Mouse (Mus musculus): ENCODE data around the gene Ppp5c. TPM values are rescaled to one million over a fixed set of nuclear protein-coding genes. Genes with fewer than 3 reads are reported as not detected.

Gene Ppp5c
- polyA plus RNA-seq, 1 experiment from 2014 or later: 149 TPM

DNA sequence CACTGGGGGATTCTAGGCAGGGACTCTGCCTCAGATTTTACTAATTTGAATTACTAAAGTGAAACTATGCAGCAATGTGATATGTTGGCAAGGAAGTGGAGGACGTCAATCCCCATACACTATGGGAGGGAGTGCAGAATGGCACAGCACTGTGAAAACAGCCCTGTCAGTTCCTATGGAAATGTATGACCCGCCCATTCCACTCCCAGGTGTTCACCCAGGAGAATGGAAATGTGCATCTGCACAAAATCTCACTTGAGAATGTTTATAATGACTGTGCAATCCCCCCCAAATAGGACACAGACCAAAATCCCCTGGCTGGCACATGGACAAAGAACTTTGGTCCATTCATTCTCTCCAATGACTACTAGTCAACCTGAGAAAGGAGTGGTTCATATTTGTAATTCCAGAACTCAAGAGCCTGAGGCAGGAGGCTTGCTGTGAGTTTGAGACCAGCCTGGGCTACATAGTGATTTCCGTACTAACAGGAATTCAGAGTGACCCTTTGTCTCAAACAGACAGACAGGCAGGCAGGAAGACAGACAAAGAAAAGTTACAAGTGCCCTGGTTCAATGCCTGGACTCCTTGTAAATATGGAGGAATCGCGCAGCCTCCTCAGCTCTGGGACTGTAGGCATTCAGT, 19.4 kb upstream of the Ppp5c start:
- Histone ChIP-seq H3K36me3 (peaks cover 37% of the 10 kb centered on the region; the same call in 1 of the 2 replicates), H3K4me3 (no peak overlapping the region), H3K27me3 (ENCODE audit: low read depth, poor library complexity, severe bottlenecking) (no peaks in the 10 kb centered on the region), H3K4me1 (no peaks in the 10 kb centered on the region), H3K27ac (no peak overlapping the region), H3K9me3 (replicated peaks) (no peaks in the 10 kb centered on the region)
- 89% methylated on average over 5 of the region's 5 CpGs for WGBS
- peak; percentile 12 for DNase-seq (ENCODE audit: low spot score)

DNA sequence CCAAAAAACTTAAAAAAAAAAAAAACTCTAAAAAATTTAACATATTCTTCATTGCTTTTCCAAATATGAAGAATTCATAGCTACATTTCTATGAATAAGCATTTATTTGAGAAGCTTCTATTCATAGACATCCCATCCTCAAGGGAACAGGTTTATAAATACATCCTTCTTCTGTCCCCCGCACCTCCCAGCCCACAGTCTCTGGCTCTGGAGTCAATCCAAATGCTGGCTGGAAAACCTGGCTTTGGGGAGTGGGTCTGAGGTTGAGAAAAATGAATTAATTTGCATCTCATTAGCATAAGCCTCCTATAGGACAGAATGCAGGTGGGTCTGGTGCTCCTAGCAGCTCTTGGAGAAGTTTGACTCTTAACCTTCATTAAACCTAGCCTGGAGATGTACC, 18.0 kb upstream of the Ppp5c start:
- DNase-seq (ENCODE audit: low spot score): no peak
- peaks cover 41% of the 10 kb centered on the region; the same call in 1 of the 2 replicates for H3K36me3 ChIP-seq
- 91% methylated on average over 1 of the region's 1 CpGs for WGBS

DNA sequence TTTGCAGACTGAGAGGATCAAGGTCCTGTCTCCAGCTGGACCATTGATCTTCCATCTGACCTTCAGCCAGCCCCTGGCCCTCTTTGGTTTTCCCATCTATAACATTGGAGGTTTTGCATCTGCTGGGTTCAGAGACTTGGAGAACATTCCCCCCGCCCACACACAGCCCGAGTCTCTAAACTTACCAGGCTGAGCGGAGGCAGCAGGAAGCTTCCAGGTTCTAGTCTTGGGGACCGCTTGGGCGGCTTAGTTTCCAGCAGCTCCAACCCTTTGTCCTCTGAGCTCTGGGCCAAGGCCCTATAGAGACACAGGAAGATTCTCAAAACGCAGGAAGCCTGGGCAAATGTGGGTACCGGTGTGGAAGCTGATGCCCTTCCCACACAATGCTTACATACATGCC, 11.6 kb upstream of the Ppp5c start:
- peaks cover 52% of the 10 kb centered on the region for H3K36me3 ChIP-seq

More for the DNA sequence above, 18.0 kb upstream of the Ppp5c start:
- Histone ChIP-seq H3K27ac (no peak overlapping the region), H3K4me1 (no peaks in the 10 kb centered on the region), H3K4me3 (no peak overlapping the region), H3K27me3 (ENCODE audit: low read depth, poor library complexity, severe bottlenecking) (no peaks in the 10 kb centered on the region), H3K9me3 (replicated peaks) (no peaks in the 10 kb centered on the region)

DNA sequence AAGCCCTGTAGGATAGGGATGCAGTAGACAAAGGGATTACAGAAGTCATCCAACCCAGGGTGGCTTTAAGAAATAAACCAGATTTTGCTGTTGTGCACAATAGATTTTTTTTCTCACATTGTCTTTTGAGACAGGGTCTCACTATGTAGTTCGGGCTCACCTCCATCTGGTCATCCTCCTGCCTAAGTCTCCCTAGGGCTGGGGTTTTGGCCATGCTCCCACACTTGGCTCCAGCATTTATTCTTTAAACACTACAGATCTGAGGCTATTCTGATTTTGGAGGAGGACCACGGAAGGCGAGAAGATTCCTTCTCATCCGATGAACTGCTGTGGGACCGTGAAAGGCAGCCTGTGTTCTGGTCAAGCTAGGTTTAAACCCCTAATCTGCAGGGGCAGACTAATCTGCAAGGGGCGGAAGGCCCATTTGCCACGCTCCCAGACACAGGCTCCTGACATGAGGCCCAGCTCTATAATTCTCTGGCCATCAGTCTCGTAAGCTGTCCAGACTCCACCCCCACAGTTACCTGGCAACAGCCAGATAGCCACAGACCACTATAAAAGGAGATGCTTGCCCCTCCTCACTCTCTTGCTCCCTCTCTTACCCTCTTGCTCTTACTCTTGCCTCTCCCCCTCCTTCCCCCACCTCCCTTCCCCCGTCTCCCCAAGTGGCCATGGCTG, 10.4 kb upstream of the Ppp5c start:
- no peaks in the 10 kb centered on the region for H3K27me3 ChIP-seq (ENCODE audit: low read depth, poor library complexity, severe bottlenecking)
- peaks cover 43% of the 10 kb centered on the region for H3K36me3 ChIP-seq
- WGBS: 51% methylated on average over 9 of the region's 9 CpGs
- no peaks in the 10 kb centered on the region for H3K9me3 ChIP-seq (replicated peaks)
- H3K4me1 ChIP-seq: peaks cover 8% of the 10 kb centered on the region
- H3K4me3 ChIP-seq: no peak overlapping the region
- H3K27ac ChIP-seq: peak overlapping the region; percentile 25; the same call in 1 of the 2 replicates
- no peak for DNase-seq (ENCODE audit: low spot score)

More for the DNA sequence above, 11.6 kb upstream of the Ppp5c start:
- Histone ChIP-seq H3K4me3 (no peak overlapping the region), H3K27me3 (ENCODE audit: low read depth, poor library complexity, severe bottlenecking) (no peaks in the 10 kb centered on the region), H3K9me3 (replicated peaks) (no peaks in the 10 kb centered on the region), H3K4me1 (peaks cover 8% of the 10 kb centered on the region), H3K27ac (no peak overlapping the region)
- WGBS: 93% methylated on average over 7 of the region's 7 CpGs
- DNase-seq (ENCODE audit: low spot score): no peak

DNA sequence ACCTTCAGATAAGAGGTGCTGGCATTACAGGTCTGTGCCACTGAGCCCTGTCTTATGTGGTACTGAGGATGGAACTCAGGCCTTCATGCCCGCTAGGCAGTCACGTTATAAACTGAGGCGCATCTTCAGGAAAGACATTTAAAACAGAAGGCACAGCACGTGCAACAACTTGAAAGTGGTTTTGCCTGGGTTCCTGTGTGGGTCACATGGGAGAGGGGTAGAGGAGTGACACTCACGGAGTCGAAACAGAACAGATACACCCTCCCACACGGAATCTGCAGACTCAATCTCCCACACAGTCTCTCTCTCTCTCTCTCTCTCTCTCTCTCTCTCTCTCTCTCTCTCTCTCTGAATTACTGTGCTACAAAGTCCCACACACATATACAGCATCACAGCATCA, 2.5 kb upstream of the Ppp5c start:
- H3K36me3 ChIP-seq: peaks cover 16% of the 10 kb centered on the region
- no peaks in the 10 kb centered on the region for H3K27me3 ChIP-seq (ENCODE audit: low read depth, poor library complexity, severe bottlenecking)
- 86% methylated on average over 7 of the region's 7 CpGs for WGBS
- no peaks in the 10 kb centered on the region for H3K9me3 ChIP-seq (replicated peaks)
- H3K4me1 ChIP-seq: peaks cover 18% of the 10 kb centered on the region
- H3K27ac ChIP-seq: no peak overlapping the region
- DNase-seq (ENCODE audit: low spot score): no peak
- H3K4me3 ChIP-seq: no peak overlapping the region

- DNase-seq (ENCODE audit: low spot score): no peak
- H3K36me3 ChIP-seq: peaks cover 21% of the 10 kb centered on the region
- H3K27ac ChIP-seq: no peak overlapping the region
- H3K9me3 ChIP-seq (replicated peaks): no peaks in the 10 kb centered on the region
- no peaks in the 10 kb centered on the region for H3K27me3 ChIP-seq (ENCODE audit: low read depth, poor library complexity, severe bottlenecking)
- H3K4me1 ChIP-seq: peaks cover 31% of the 10 kb centered on the region
- H3K4me3 ChIP-seq: no peak overlapping the region
- 73% methylated on average over 7 of the region's 7 CpGs for WGBS
Observed at GRCm38 (mm10) chr7:17028923-17029322, 1.2 kb upstream of the Ppp5c start.

DNA sequence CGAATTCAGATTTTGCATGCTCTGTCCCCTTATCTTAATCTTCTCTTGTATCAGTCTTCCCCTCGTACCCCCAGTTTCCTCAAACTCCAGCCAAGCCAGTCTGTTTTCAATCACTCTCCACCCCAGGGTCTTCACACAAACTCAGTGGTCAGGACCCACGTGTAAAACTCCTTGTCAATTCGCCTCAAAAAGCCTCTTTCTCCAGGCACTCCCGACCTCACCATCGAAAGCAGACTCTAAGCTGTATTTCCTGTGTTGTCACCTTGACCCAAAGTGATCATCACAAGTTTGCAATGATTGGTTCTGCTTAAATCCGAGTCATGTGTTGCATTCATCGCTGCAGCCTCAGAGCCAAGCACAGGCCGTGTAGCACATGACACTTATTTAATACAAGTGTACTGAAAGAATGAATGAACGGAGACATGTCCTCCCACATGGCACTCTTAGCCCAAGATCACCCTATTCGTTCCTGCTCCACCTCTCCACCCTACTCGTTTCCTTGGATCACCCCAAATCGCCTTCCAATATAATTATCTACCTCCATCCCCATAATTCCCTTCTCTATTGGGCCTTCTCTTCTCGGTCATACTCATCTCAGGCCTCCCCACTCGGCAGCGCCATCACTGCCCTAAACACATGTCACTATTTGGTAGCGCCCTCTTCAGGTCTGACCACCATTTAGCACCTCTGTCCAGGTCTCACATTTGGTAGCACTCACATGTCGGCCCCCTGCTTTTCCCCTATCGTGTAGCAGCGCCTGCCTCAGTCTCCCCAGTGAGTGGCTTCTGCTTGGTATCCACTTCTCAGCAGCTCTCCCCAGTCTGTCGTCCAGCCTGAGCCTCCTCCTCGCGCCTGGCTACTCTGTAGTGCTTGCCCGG, 775 bp downstream of the Ppp5c start:
- Histone ChIP-seq H3K9me3 (replicated peaks) (no peaks in the 10 kb centered on the region), H3K36me3 (peaks cover 40% of the 10 kb centered on the region), H3K27me3 (ENCODE audit: low read depth, poor library complexity, severe bottlenecking) (no peaks in the 10 kb centered on the region), H3K4me1 (peaks cover 35% of the 10 kb centered on the region), H3K4me3 (peak overlapping the region; percentile 84), H3K27ac (peak overlapping the region; percentile 89)
- DNase-seq (ENCODE audit: low spot score): no peak
- WGBS: 9% methylated on average over 24 of the region's 24 CpGs

DNA sequence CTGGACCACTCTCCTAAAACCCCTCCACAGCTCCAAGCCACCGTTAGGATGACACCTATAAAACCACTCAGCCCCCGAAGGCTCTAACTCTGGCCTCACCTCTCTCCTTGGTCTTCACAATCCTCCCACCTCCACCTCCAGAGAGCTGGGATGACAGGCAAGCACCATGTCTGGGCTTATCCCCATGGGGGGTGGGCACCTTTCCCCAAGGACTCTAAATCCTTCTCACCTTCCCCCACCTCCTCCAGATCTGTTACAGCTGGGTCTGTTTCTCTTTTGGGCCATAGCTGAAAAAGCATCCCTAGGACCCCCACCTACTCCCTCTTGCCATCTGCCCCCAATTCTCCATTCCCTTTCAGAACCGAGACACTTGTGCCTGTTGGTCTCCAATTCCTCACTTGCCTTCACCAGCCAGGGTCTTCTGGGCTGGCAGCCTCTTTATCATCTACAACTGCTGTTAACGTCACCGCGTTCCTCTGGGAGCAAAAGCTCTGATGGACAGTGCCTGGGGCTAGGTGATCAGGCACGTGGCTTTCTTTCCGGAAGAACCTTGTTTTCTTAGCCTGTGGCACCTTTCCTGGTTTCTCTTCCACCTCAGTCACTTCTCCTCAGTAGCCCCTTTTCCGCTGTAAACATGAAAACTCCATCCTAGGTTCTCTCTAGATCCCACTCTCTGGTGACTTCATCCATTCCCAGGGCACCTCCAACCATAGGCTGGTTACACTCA, 1.7 kb downstream of the Ppp5c start:
- peak overlapping the region; percentile 84 for H3K4me3 ChIP-seq

GRCm38 (mm10) chr7:17025505-17025894, 2.2 kb downstream of the Ppp5c start:
- WGBS: 84% methylated on average over 4 of the region's 4 CpGs
- H3K27me3 ChIP-seq (ENCODE audit: low read depth, poor library complexity, severe bottlenecking): no peaks in the 10 kb centered on the region
- 0 out of 2 replicates have a peak overlapping the region, but pooled peaks have one; percentile 7 for H3K4me3 ChIP-seq
- H3K9me3 ChIP-seq (replicated peaks): no peaks in the 10 kb centered on the region
- H3K27ac ChIP-seq: no peak overlapping the region
- peaks cover 55% of the 10 kb centered on the region for H3K36me3 ChIP-seq
- peaks cover 35% of the 10 kb centered on the region for H3K4me1 ChIP-seq
- DNase-seq (ENCODE audit: low spot score): no peak

More for the DNA sequence above, 1.7 kb downstream of the Ppp5c start:
- Histone ChIP-seq H3K27me3 (ENCODE audit: low read depth, poor library complexity, severe bottlenecking) (no peaks in the 10 kb centered on the region), H3K9me3 (replicated peaks) (no peaks in the 10 kb centered on the region), H3K36me3 (peaks cover 49% of the 10 kb centered on the region), H3K27ac (no peak overlapping the region), H3K4me1 (peaks cover 35% of the 10 kb centered on the region)
- WGBS: 75% methylated on average over 9 of the region's 9 CpGs
- DNase-seq (ENCODE audit: low spot score): no peak

DNA sequence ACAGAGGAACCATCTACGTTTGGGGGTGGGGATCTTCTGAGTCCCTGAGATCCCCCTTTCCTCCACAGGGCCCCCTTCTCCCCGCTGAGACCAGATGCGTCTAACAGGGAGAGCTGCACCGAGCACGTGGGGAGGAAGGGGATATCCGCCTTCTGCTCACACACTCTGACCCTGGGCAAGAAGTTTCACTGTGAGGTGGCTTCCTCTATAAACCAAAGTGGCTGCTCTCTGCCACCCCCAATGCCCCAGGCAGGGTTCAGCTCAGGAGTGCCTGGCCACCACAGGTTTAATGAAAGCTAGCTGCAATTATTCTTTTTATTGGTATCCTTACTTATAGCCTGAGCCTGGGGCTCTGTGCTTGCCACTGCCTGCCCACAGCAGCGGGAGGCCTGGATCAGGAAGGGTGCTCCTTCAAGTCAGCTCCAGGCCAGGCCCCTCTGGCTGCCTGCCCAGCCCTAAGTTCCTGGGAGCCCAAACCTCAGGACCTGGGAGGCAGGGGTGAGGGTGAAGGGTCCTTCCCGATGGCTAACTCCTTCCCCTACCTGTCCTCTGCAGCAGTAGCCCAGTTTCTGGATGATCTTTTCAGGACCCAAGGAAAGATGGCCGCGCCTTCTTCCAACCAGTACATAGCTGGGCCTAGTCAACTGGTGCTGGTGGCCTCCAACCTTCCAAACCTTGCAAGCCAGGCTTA, 2.8 kb downstream of the Ppp5c start:
- H3K27me3 ChIP-seq (ENCODE audit: low read depth, poor library complexity, severe bottlenecking): no peaks in the 10 kb centered on the region
- 0 out of 2 replicates have a peak overlapping the region, but pooled peaks have one; percentile 7 for H3K4me3 ChIP-seq
- H3K27ac ChIP-seq: peak overlapping the region; percentile 42
- H3K4me1 ChIP-seq: peaks cover 35% of the 10 kb centered on the region
- 88% methylated on average over 10 of the region's 10 CpGs for WGBS
- no peak for DNase-seq (ENCODE audit: low spot score)
- no peaks in the 10 kb centered on the region for H3K9me3 ChIP-seq (replicated peaks)
- H3K36me3 ChIP-seq: peaks cover 60% of the 10 kb centered on the region

DNA sequence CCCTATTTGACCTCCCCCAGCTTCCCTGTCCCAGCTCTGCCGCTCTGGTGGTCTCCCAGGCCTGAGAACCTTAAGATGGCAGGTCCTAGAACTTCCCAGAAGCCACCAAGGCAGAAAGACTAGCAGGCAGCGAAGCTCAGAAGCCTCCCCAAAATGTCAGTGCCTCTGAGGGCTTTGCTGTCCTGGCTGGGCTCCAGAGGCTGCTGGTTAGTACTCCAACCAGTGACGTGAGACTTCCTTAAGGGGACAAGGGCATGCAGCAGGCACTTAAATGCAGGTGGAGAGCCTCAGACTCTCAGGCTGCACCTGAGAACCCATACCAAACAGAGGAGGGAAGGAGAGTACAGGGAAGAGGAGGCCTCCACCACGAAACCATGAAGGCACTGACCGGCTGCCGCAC, 3.6 kb downstream of the Ppp5c start:
- H3K4me1 ChIP-seq: peaks cover 35% of the 10 kb centered on the region
- 94% methylated on average over 6 of the region's 6 CpGs for WGBS
- no peaks in the 10 kb centered on the region for H3K27me3 ChIP-seq (ENCODE audit: low read depth, poor library complexity, severe bottlenecking)
- peaks cover 68% of the 10 kb centered on the region for H3K36me3 ChIP-seq
- peak overlapping the region; percentile 42; the same call in 1 of the 2 replicates for H3K27ac ChIP-seq
- no peaks in the 10 kb centered on the region for H3K9me3 ChIP-seq (replicated peaks)
- no peak overlapping the region for H3K4me3 ChIP-seq
- DNase-seq (ENCODE audit: low spot score): no peak

DNA sequence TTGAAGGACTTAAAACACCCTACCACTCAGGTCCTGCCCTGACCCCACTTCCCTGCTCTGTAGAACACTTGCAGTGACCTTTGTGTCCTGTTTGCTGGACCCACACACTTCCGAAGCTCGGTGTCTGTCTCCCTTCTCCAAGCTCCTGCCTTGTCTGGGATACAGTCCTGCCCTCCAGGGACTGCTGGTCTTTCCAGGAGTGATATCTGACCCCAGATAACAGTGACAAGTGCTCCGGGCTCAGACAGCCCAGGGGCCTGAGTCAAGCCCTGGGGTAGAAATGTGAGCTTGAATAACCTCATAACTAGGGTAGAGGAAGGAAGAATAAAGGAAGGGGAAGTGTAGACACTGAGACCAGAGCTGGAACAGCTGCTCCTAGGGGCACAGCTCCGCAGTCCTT, 4.0 kb downstream of the Ppp5c start:
- H3K4me1 ChIP-seq: peaks cover 35% of the 10 kb centered on the region
- DNase-seq (ENCODE audit: low spot score): no peak
- 0 out of 2 replicates have a peak overlapping the region, but pooled peaks have one; percentile 42 for H3K27ac ChIP-seq
- H3K27me3 ChIP-seq (ENCODE audit: low read depth, poor library complexity, severe bottlenecking): no peaks in the 10 kb centered on the region
- no peaks in the 10 kb centered on the region for H3K9me3 ChIP-seq (replicated peaks)
- H3K4me3 ChIP-seq: no peak overlapping the region
- WGBS: 85% methylated on average over 4 of the region's 4 CpGs
- peaks cover 73% of the 10 kb centered on the region for H3K36me3 ChIP-seq

All from limb, embryonic 10.5 days (tissue).